Mouse (Mus musculus): Measurements from ENCODE around the gene Spats1. TPM values are rescaled to one million over a fixed set of nuclear protein-coding genes. Genes with fewer than 3 reads are reported as not detected.

Spats1 gene
- total and polyA plus RNA-seq, 2 experiments from 2014 or later: 1.6 to 2.7 TPM

DNA sequence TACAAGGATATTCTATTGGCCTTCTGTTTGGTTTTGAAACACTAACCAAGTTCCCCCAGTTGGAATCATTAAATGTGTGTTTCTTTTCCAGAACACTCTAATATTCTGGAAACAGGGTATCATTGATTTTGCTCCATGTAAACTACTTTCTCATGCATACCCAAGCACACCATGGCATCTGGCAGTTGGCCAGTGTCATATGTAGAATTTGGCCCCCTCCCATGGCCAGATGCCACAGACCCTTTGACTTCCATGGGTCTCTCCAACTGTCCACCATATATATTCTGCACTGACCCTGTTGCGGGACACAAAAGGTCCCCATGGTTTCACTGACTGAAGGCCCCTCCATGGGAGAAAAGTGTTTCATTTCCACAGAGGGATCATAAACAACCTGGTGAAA is 22.9 kb downstream of the Spats1 start:
- 95% methylated on average over 1 of the region's 1 CpGs for WGBS
- H3K27me3 ChIP-seq (ENCODE audit: insufficient read depth, low read length): no peaks in the 10 kb centered on the region
- no peak overlapping the region for H3K4me3 ChIP-seq (ENCODE audit: low read depth, low read length)
- no peak overlapping the region for H3K27ac ChIP-seq (ENCODE audit: low read depth, low read length)
- no peaks in the 10 kb centered on the region for H3K9me3 ChIP-seq (ENCODE audit: low read length)
- no peaks in the 10 kb centered on the region for H3K36me3 ChIP-seq (ENCODE audit: insufficient read depth)
- ATAC-seq: no peak
- peaks cover 7% of the 10 kb centered on the region for H3K4me1 ChIP-seq (ENCODE audit: insufficient read depth)
- H3K4me2 ChIP-seq (ENCODE audit: low read depth): no peak overlapping the region
- no peak overlapping the region for H3K9ac ChIP-seq
- TF ChIP-seq CTCF (IDR thresholded peaks at IDR 0.05; ENCODE audit: low read depth): no peak
- no peak for DNase-seq

GRCm38 (mm10) chr17:45450153-45450552 is 25.1 kb downstream of the Spats1 start:
- ATAC-seq (no peak), DNase-seq (no peak)
- 93% methylated on average over 6 of the region's 6 CpGs for WGBS
- H3K9ac ChIP-seq: no peak overlapping the region
- no peak overlapping the region for H3K4me3 ChIP-seq (ENCODE audit: low read depth, low read length)
- H3K36me3 ChIP-seq (ENCODE audit: insufficient read depth): no peaks in the 10 kb centered on the region
- no peaks in the 10 kb centered on the region for H3K9me3 ChIP-seq (ENCODE audit: low read length)
- no peak overlapping the region for H3K27ac ChIP-seq (ENCODE audit: low read depth, low read length)
- no peaks in the 10 kb centered on the region for H3K4me1 ChIP-seq (ENCODE audit: insufficient read depth)
- H3K4me2 ChIP-seq (ENCODE audit: low read depth): no peak overlapping the region
- no peak for TF ChIP-seq CTCF (IDR thresholded peaks at IDR 0.05; ENCODE audit: low read depth)
- no peaks in the 10 kb centered on the region for H3K27me3 ChIP-seq (ENCODE audit: insufficient read depth, low read length)

- Histone ChIP-seq H3K27ac (ENCODE audit: low read depth, low read length) (no peak overlapping the region), H3K9me3 (ENCODE audit: low read length) (no peaks in the 10 kb centered on the region), H3K4me3 (ENCODE audit: low read depth, low read length) (no peak overlapping the region), H3K4me1 (ENCODE audit: insufficient read depth) (no peaks in the 10 kb centered on the region), H3K9ac (no peak overlapping the region), H3K27me3 (ENCODE audit: insufficient read depth, low read length) (no peaks in the 10 kb centered on the region), H3K4me2 (ENCODE audit: low read depth) (no peak overlapping the region), H3K36me3 (ENCODE audit: insufficient read depth) (no peaks in the 10 kb centered on the region)
- 96% methylated on average over 8 of the region's 8 CpGs for WGBS
- ATAC-seq (no peak), DNase-seq (no peak)
- TF ChIP-seq CTCF (IDR thresholded peaks at IDR 0.05; ENCODE audit: low read depth): no peak
These were observed 25.6 kb downstream of the Spats1 start for GRCm38 (mm10) chr17:45449586-45449985.

- Histone ChIP-seq H3K9ac (no peak overlapping the region), H3K4me1 (ENCODE audit: insufficient read depth) (no peaks in the 10 kb centered on the region), H3K27me3 (ENCODE audit: insufficient read depth, low read length) (no peaks in the 10 kb centered on the region), H3K4me2 (ENCODE audit: low read depth) (no peak overlapping the region), H3K27ac (ENCODE audit: low read depth, low read length) (no peak overlapping the region), H3K4me3 (ENCODE audit: low read depth, low read length) (no peak overlapping the region), H3K36me3 (ENCODE audit: insufficient read depth) (no peaks in the 10 kb centered on the region), H3K9me3 (ENCODE audit: low read length) (no peaks in the 10 kb centered on the region)
- DNase-seq: no peak
- WGBS: 80% methylated on average over 2 of the region's 2 CpGs
- no peak for ATAC-seq
- no peak for TF ChIP-seq CTCF (IDR thresholded peaks at IDR 0.05; ENCODE audit: low read depth)
These were observed 28.2 kb downstream of the Spats1 start for GRCm38 (mm10) chr17:45447063-45447462.

- no peak overlapping the region for H3K4me2 ChIP-seq (ENCODE audit: low read depth)
- H3K27ac ChIP-seq (ENCODE audit: low read depth, low read length): no peak overlapping the region
- H3K27me3 ChIP-seq (ENCODE audit: insufficient read depth, low read length): no peaks in the 10 kb centered on the region
- no peak overlapping the region for H3K4me3 ChIP-seq (ENCODE audit: low read depth, low read length)
- no peak for ATAC-seq
- no peak for TF ChIP-seq CTCF (IDR thresholded peaks at IDR 0.05; ENCODE audit: low read depth)
- H3K36me3 ChIP-seq (ENCODE audit: insufficient read depth): peaks cover 3% of the 10 kb centered on the region; the same call in 1 of the 2 replicates
- no peaks in the 10 kb centered on the region for H3K4me1 ChIP-seq (ENCODE audit: insufficient read depth)
- H3K9me3 ChIP-seq (ENCODE audit: low read length): no peaks in the 10 kb centered on the region
- no peak overlapping the region for H3K9ac ChIP-seq
- WGBS: 79% methylated on average over 4 of the region's 4 CpGs
- no peak for DNase-seq
These were observed 29.3 kb downstream of the Spats1 start for GRCm38 (mm10) chr17:45445923-45446322.

- Histone ChIP-seq H3K9ac (peak overlapping the region; percentile 88), H3K9me3 (ENCODE audit: low read length) (no peaks in the 10 kb centered on the region), H3K36me3 (ENCODE audit: insufficient read depth) (0 out of 2 replicates have a peak, but pooled peaks cover 4% of the 10 kb centered on the region), H3K4me1 (ENCODE audit: insufficient read depth) (peaks cover 14% of the 10 kb centered on the region), H3K27ac (ENCODE audit: low read depth, low read length) (peak overlapping the region; percentile 95), H3K4me2 (ENCODE audit: low read depth) (peak overlapping the region; percentile 74), H3K4me3 (ENCODE audit: low read depth, low read length) (peak overlapping the region; percentile 90), H3K27me3 (ENCODE audit: insufficient read depth, low read length) (no peaks in the 10 kb centered on the region)
- TF ChIP-seq CTCF (IDR thresholded peaks at IDR 0.05; ENCODE audit: low read depth): no peak
- DNase-seq: no peak
- 10% methylated on average over 12 of the region's 12 CpGs for WGBS
- ATAC-seq: no peak
These were observed 41.0 kb downstream of the Spats1 start for GRCm38 (mm10) chr17:45434262-45434590.

DNA sequence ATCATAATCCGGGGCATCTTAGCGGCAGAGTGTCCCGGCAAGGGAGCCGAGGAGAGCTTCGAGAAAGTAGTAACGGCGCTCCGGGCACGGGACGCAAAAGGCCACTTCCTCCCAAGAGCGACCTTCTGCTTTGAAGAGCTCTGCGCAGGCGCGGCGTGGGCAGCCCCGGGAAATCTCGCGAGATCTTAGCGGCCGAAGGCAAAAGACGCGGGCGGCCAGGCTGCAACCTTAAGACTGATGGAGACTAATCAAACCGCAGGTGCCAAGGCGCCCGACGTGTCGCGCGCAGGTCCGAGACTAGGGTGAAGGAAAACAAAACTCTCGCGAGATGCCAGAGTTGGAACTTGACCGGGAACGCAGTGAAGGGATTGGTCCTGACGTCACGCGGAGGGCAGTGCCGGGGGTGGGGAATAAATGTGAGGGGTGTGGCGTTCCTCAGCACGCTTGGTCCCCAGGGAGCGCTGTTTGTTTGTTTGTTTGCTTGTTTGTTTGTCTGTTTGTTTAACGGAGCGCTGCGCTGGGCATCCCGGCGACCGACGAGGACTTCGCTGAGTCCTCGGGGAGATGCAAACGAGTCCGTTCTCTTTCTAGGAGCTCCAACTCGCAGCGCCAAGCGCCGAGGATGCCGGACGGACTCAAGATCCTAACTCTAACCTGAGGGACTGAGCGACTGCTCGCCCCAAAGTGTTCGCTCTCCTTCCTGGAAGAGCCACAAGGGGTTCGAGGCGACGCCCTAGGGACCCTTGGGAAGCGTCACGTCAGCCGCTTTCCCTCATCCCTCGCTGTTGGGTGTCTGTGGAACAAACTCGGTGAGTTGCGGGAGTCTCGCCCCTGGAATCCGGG is 41.6 kb downstream of the Spats1 start, which contains the start of gene Cdc5l:
Cdc5l (minus strand) TSS at position 319 of the 843 bp plus-strand sequence.
- TF ChIP-seq CTCF (IDR thresholded peaks at IDR 0.05; ENCODE audit: low read depth): peak; percentile 57
- peaks cover 14% of the 10 kb centered on the region for H3K4me1 ChIP-seq (ENCODE audit: insufficient read depth)
- WGBS: under 1% methylated on average over 73 of the region's 73 CpGs

More for the DNA sequence above, 41.6 kb downstream of the Spats1 start, which contains the start of gene Cdc5l:
- no peaks in the 10 kb centered on the region for H3K27me3 ChIP-seq (ENCODE audit: insufficient read depth, low read length)
- peak within 1 kb of the TSS; percentile 88 for H3K9ac ChIP-seq
- H3K36me3 ChIP-seq (ENCODE audit: insufficient read depth): 0 out of 2 replicates have a peak, but pooled peaks cover 4% of the 10 kb centered on the region
- DNase-seq: peak; percentile 99
- no peaks in the 10 kb centered on the region for H3K9me3 ChIP-seq (ENCODE audit: low read length)
- peak; percentile 98 for ATAC-seq
- H3K4me3 ChIP-seq (ENCODE audit: low read depth, low read length): peak within 1 kb of the TSS; percentile 90
- peak within 1 kb of the TSS; percentile 95 for H3K27ac ChIP-seq (ENCODE audit: low read depth, low read length)
- peak within 1 kb of the TSS; percentile 94 for H3K4me2 ChIP-seq (ENCODE audit: low read depth)
